Mouse (Mus musculus): Measurements from ENCODE around the gene Hist2h2aa2. TPM values are rescaled to one million over a fixed set of nuclear protein-coding genes. Genes with fewer than 3 reads are reported as not detected.

Hist2h2aa2 gene
- polyA plus RNA-seq, 1 experiment from 2014 or later, result 55.1 TPM

DNA sequence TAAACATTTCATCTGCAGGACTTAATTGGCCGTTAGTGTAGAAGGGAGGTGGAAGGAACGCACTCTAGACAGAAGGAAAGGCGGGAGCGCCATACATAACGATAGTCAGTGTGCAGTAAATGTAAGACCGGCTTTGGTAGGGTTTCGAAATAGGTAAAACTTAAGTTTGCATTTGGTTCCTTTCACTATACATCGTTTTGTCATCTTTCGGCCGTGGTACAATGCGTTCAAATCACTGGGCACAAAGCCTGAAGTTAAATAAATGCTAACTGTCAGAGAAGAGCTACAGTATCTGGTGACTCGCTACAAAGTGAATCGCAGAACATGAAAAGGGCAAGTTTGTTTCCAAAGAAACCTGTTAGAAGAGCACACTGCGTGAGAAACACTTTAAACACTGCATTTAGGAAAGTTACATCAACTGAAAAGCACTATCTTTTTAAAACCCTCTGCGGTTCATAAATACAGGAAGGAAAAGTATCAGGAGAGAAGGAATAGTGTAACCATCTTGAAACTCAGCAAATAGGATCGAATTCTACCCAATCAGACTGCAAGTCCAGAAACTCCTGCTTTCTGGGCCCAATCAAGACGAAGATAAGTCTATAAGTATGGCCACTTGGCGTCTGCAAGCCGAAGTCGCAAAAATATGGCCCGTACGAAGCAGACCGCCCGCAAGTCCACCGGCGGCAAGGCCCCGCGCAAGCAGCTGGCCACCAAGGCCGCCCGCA lies 28.1 kb upstream of the Hist2h2aa2 start, which contains the start of gene Hist2h3b:
TSS of gene Hist2h3b (plus strand) at position 604 of the 725 bp plus-strand sequence.
- H3K4me3 ChIP-seq, result peak within 1 kb of the TSS; percentile 66
- H3K36me3 ChIP-seq, result no peaks in the 10 kb centered on the region
- peak; percentile 82 for DNase-seq (ENCODE audit: low spot score)
- H3K9me3 ChIP-seq, result no peaks in the 10 kb centered on the region
- H3K27ac ChIP-seq, result peak within 1 kb of the TSS; percentile 94
- H3K4me1 ChIP-seq (replicated peaks), result peaks cover 33% of the 10 kb centered on the region
- no peaks in the 10 kb centered on the region for H3K27me3 ChIP-seq (ENCODE audit: insufficient read depth, poor library complexity, severe bottlenecking)
- 25% methylated on average over 30 of the region's 30 CpGs for WGBS

DNA sequence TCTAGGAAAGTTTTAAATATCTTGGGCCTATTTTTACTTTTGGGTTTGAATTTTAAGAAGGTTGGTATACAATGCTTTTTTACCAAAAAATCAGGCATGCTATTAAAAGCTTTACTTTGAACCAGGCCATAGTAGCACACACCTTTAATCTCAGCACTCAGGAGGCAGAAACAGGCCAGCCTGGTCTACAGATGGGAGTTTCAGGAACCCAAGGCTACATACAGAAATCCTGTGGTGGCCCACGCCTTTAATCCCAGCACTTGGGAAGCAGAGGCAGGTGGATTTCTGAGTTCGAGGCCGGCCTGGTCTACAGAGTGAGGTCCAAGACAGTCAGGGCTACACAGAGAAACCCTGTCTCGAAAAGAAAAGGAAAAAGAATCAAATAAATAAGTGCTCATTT lies 27.5 kb upstream of the Hist2h2aa2 start:
- Histone ChIP-seq H3K9me3 (no peaks in the 10 kb centered on the region), H3K27ac (peak overlapping the region; percentile 92), H3K4me3 (peak overlapping the region; percentile 49; the same call in 1 of the 2 replicates), H3K36me3 (no peaks in the 10 kb centered on the region), H3K4me1 (replicated peaks) (peaks cover 38% of the 10 kb centered on the region), H3K27me3 (ENCODE audit: insufficient read depth, poor library complexity, severe bottlenecking) (no peaks in the 10 kb centered on the region)
- WGBS, result 79% methylated on average over 4 of the region's 4 CpGs
- no peak for DNase-seq (ENCODE audit: low spot score)

DNA sequence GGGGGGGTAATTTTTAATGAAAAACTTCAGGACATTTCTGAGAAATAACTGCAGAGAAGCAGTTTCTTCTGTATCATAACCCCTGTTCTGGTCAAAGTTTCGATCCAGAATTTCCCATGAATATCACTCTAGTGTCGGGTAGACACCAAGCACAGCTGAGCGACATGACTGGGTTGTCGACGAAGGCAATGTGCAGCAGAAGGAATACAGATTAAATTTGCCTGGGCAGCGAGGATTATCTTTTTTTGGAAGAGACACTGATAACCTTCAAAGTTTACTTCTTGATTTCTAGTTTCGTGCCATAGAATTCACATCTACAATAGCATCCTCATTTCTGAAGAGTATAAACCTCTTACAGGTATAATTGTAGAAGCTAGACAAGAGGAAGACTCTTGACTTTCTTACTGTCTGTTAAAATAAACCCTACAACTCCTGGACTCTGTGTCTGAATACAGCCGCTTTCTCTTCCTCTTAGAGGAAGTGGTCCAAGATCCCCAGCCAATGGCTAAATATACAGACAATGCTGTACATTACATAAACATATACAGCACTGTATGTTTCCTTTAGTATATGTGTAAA lies 26.1 kb upstream of the Hist2h2aa2 start:
- no peak overlapping the region for H3K4me3 ChIP-seq
- H3K36me3 ChIP-seq, result no peaks in the 10 kb centered on the region
- DNase-seq (ENCODE audit: low spot score), result no peak
- no peaks in the 10 kb centered on the region for H3K27me3 ChIP-seq (ENCODE audit: insufficient read depth, poor library complexity, severe bottlenecking)
- WGBS, result 89% methylated on average over 8 of the region's 8 CpGs
- peaks cover 51% of the 10 kb centered on the region for H3K4me1 ChIP-seq (replicated peaks)
- H3K9me3 ChIP-seq, result no peaks in the 10 kb centered on the region
- peak overlapping the region; percentile 92 for H3K27ac ChIP-seq

DNA sequence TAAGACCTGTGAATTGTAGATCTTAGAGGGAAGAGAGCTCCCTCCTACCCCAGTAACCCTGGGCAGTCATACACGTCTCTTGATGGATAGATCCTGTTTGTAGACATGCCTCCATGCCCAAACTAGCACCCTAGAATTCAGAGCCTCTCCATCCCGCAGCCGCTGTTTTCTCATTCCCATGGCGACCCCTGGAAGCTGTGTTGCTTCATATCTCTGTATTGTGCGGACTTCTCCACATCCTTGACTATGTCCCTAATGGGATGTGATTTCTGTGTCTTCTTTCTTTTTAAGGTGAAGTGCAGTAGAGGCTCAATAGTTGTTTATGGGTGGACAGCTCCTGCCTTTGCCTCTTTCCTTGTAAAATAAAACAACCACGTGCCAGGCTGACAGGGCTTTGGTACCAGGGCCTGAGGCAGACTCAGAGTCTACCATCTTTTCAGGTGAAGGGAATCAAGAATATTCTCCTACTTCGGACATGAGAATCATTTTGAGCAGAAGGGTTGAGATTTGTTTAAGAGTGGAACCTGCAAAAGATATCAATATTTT lies 24.4 kb upstream of the Hist2h2aa2 start:
- DNase-seq (ENCODE audit: low spot score), result peak; percentile 29
- H3K36me3 ChIP-seq, result no peaks in the 10 kb centered on the region
- WGBS, result 72% methylated on average over 7 of the region's 7 CpGs
- no peaks in the 10 kb centered on the region for H3K9me3 ChIP-seq
- peaks cover 47% of the 10 kb centered on the region for H3K4me1 ChIP-seq (replicated peaks)
- H3K27me3 ChIP-seq (ENCODE audit: insufficient read depth, poor library complexity, severe bottlenecking), result no peaks in the 10 kb centered on the region
- peak overlapping the region; percentile 65 for H3K4me3 ChIP-seq
- peak overlapping the region; percentile 99 for H3K27ac ChIP-seq

DNA sequence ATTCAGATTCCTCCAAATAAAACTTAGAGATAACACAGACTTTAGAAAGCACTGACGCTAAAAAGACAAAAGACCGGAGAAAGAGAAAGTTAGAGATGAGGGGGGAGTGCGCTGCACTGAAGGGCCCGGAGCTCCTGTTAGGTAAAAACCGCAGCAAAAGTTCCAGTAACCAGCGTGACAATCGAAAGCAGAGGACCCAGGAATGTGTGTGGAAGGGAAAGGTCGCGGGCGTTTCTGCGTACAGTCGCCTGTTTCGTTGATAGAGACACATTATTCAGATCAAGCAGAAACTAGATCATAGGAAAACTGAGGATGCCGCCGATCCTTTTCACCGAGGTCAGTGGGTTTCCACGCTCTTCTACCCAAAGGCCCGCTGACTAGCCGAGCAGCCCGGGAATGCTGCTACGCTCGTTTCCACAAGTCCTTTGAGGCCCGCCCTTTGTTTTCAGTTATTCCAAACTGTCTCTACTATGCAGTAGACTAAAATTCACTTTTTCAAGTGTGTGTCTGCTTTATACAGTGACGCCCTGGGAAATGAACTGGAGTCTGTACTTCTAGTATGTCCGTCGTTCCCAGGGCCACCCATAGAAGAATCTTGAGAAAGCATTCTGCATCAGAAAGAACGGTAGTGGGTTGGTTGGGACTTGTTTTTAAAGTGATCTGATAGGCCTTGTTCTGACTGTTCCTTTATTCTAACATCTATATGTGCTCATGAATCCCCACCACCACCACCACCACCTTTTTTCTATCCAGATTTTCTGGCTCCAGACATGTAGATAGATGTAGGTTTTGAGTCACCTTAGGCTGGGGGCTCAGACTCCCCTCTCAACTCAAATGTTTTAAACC lies 23.7 kb upstream of the Hist2h2aa2 start:
- H3K4me1 ChIP-seq (replicated peaks), result peaks cover 47% of the 10 kb centered on the region
- peak overlapping the region; percentile 99 for H3K27ac ChIP-seq
- 8% methylated on average over 27 of the region's 27 CpGs for WGBS
- no peaks in the 10 kb centered on the region for H3K36me3 ChIP-seq
- H3K9me3 ChIP-seq, result no peaks in the 10 kb centered on the region
- no peaks in the 10 kb centered on the region for H3K27me3 ChIP-seq (ENCODE audit: insufficient read depth, poor library complexity, severe bottlenecking)
- peak overlapping the region; percentile 65 for H3K4me3 ChIP-seq
- peak; percentile 61 for DNase-seq (ENCODE audit: low spot score)

DNA sequence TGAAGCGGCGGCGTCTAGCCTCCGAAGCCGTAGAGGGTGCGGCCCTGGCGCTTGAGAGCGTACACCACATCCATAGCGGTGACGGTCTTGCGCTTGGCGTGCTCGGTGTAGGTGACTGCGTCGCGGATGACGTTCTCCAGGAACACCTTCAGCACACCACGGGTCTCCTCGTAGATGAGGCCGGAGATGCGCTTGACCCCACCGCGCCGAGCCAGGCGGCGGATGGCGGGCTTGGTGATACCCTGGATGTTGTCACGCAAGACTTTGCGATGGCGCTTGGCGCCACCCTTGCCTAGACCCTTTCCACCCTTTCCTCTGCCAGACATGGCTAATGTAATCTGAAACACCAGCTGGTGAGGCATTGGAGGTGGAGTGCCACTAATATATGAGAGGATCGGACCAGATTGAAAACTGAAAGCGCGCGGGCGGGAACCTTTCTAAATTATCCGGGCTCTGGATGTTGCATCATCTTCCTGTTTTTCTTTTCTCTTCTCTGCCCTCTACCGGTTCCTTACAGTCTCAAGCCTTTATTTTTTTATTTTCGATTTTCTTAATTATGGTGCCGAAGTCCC lies 23.0 kb upstream of the Hist2h2aa2 start, which contains the start of gene Hist2h4:
TSS of gene Hist2h4 (minus strand) at position 333 of the 572 bp plus-strand sequence.
- Histone ChIP-seq H3K36me3 (no peaks in the 10 kb centered on the region), H3K27me3 (ENCODE audit: insufficient read depth, poor library complexity, severe bottlenecking) (no peaks in the 10 kb centered on the region), H3K9me3 (no peaks in the 10 kb centered on the region), H3K27ac (peak within 1 kb of the TSS; percentile 99), H3K4me3 (peak within 1 kb of the TSS; percentile 65), H3K4me1 (replicated peaks) (peaks cover 45% of the 10 kb centered on the region)
- WGBS, result under 1% methylated on average over 40 of the region's 40 CpGs
- DNase-seq (ENCODE audit: low spot score), result peak; percentile 95

DNA sequence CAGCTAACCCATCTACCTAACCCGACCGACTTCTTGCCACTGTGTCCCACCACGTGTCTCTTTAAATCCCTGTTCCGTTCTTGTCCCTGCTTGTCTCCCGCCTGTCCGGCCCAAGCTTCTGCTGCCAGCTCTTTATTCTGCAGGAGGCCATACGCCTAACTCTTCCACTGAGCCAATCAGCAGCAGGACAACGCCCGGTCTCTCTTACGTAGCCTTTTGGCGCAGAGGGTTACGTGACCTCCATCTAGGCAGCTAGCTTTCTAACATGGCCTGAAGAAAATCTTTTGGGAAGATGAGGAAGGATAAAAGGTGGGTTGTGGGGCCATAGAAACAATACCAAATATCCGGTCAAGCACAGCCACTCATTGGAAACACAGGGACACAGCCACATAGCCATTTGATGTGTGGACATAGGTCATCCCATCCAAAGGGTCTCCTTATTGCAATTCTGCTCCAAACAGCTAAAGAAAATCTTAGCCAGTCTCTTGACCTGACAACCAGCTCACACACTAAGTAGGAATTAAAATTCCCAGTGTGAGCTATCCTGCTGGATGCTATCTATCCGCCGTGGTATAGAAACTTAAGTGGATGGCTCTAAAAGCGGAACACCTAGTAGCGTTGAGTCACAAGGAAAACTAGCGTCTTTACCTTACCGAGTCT lies 22.3 kb upstream of the Hist2h2aa2 start:
- peak overlapping the region; percentile 99 for H3K27ac ChIP-seq
- peak; percentile 87 for DNase-seq (ENCODE audit: low spot score)
- 2% methylated on average over 19 of the region's 19 CpGs for WGBS
- H3K4me3 ChIP-seq, result peak overlapping the region; percentile 65
- H3K27me3 ChIP-seq (ENCODE audit: insufficient read depth, poor library complexity, severe bottlenecking), result no peaks in the 10 kb centered on the region
- H3K4me1 ChIP-seq (replicated peaks), result peaks cover 38% of the 10 kb centered on the region
- no peaks in the 10 kb centered on the region for H3K36me3 ChIP-seq
- no peaks in the 10 kb centered on the region for H3K9me3 ChIP-seq

DNA sequence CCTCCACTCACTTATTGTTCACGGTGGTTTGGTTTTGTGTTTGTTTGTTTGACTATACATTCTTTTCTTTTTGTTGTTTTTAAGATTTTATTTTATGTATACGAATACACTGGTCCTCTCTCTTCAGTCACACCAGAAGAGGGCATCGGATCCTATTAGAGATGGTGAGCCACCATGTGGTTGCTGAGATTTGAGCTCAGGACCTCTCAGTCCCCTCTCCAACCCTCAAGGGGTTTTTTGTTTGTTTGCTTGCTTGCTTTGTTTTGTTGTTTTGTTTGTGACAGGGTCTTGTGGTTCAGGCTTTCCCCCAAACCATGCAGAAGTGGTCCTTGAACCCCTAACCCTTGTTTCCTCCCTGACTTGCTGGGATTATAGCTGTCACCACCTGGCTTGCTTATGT lies 21.5 kb upstream of the Hist2h2aa2 start:
- H3K36me3 ChIP-seq, result no peaks in the 10 kb centered on the region
- WGBS, result 50% methylated on average over 3 of the region's 3 CpGs
- peak overlapping the region; percentile 99 for H3K27ac ChIP-seq
- no peak for DNase-seq (ENCODE audit: low spot score)
- H3K4me1 ChIP-seq (replicated peaks), result peaks cover 34% of the 10 kb centered on the region
- no peaks in the 10 kb centered on the region for H3K9me3 ChIP-seq
- no peaks in the 10 kb centered on the region for H3K27me3 ChIP-seq (ENCODE audit: insufficient read depth, poor library complexity, severe bottlenecking)
- H3K4me3 ChIP-seq, result peak overlapping the region; percentile 65

DNA sequence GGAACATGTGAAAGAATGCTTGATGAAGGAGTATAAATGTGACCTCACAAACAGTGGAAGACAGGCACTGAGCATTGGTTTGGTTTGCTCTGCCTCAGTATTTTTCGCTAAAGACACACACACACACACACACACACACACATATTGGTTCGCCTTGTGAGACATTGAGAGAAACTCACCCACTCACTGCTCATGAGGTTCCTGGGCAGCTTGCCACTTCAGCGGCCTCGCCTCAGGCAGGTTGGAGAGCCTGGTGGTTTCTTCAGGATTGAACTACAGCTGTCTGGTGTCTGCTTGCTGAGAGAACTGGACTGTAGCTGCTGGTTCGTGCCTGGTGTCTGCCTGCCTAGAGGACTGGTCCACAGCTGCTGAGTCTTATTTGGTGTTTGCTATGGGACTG lies 20.1 kb upstream of the Hist2h2aa2 start:
- no peak overlapping the region for H3K27ac ChIP-seq

DNA sequence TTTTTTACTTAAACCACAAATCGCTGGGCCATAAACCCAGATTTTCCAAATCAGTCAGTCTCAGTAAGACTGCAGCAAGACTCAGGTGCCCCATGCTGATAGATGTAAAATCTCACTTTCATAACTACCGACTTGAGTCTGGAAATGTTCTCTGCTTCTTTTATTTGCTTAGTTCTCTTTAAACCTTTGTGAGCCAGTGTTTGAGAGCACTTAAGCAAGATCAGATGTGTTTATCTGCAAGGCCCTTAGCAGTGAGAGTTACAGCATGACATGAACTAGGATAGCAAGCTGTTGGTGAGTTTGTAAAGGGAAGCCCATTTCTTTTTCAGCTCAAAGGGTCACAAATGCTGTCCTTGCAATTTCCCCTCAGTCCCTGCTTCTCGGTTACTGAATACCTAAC lies 17.1 kb upstream of the Hist2h2aa2 start:
- DNase-seq (ENCODE audit: low spot score), result no peak
- no peaks in the 10 kb centered on the region for H3K27me3 ChIP-seq (ENCODE audit: insufficient read depth, poor library complexity, severe bottlenecking)
- 80% methylated on average over 3 of the region's 3 CpGs for WGBS
- H3K9me3 ChIP-seq, result no peaks in the 10 kb centered on the region
- peaks cover 16% of the 10 kb centered on the region for H3K4me1 ChIP-seq (replicated peaks)
- no peak overlapping the region for H3K4me3 ChIP-seq
- H3K27ac ChIP-seq, result no peak overlapping the region
- no peaks in the 10 kb centered on the region for H3K36me3 ChIP-seq

More for the DNA sequence above, 20.1 kb upstream of the Hist2h2aa2 start:
- 87% methylated on average over 5 of the region's 5 CpGs for WGBS
- Histone ChIP-seq H3K9me3 (no peaks in the 10 kb centered on the region), H3K36me3 (no peaks in the 10 kb centered on the region), H3K4me1 (replicated peaks) (peaks cover 34% of the 10 kb centered on the region), H3K27me3 (ENCODE audit: insufficient read depth, poor library complexity, severe bottlenecking) (no peaks in the 10 kb centered on the region), H3K4me3 (no peak overlapping the region)
- no peak for DNase-seq (ENCODE audit: low spot score)

DNA sequence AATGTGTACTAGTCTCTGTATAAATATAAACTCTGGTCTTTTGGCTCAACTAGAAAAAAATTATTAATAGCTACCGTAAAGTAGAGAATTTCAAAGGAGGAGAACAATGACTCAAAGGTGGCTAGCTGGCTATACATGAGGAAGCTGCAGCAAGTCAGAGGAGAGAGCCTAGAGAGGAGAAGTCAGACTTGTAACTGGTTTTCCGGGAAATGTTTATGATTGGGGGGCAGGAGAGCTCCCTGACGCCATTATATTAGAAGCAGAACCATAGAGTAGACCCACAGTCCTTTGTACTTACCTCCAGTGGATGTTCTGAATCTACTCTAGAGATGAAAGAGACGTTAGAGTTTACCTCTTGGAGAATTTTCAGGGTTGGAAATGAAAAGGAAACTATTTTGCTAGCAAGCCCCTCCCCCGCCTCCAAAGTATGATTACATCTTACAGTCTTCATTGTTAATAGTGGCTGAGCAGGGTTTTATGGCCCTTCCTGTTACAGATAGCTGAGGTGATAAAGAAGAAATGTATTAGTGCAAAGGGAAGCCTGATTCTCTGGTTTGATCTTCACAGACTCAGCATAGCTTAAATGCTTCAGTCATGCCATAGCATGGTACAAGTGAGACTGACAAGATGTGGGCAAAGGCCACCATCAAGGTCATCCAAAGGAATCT lies 16.0 kb upstream of the Hist2h2aa2 start:
- Histone ChIP-seq H3K27me3 (ENCODE audit: insufficient read depth, poor library complexity, severe bottlenecking) (no peaks in the 10 kb centered on the region), H3K9me3 (no peaks in the 10 kb centered on the region), H3K4me1 (replicated peaks) (peaks cover 5% of the 10 kb centered on the region; the same call in 1 of the 2 replicates), H3K4me3 (no peak overlapping the region), H3K27ac (no peak overlapping the region), H3K36me3 (no peaks in the 10 kb centered on the region)
- DNase-seq (ENCODE audit: low spot score), result no peak
- WGBS, result 84% methylated on average over 5 of the region's 5 CpGs

Measured in hindbrain, embryonic 10.5 days (tissue).